ENCODE assay signal across 8 mouse cellular contexts in genomic region chr3:97227259-97228005, GRCm38 (mm10).
DNase-seq lines count a peak whose midpoint lies in the region; ATAC-seq lines count a peak whose summit lies in the region.

No protein-coding gene starts in this region.

- peaks cover 33% of the 10 kb centered on the region for H3K4me1 ChIP-seq in intestine, embryonic 14.5 days (replicated peaks; ENCODE audit: control insufficient read depth, insufficient read depth, low read length)

- H3K27me3 ChIP-seq in intestine, embryonic 14.5 days (replicated peaks; ENCODE audit: control insufficient read depth, insufficient read depth, low read length) = no peaks in the 10 kb centered on the region

- ATAC-seq in intestine, embryonic 14.5 days (replicated peaks; ENCODE audit: low FRiP score, low TSS enrichment, low read depth) = peak; percentile 94

- H3K4me2 ChIP-seq in intestine, embryonic 14.5 days (ENCODE audit: low read length) = peak overlapping the region; percentile 83

- peak overlapping the region; percentile 70 for H3K4me3 ChIP-seq in intestine, embryonic 14.5 days (ENCODE audit: low read depth, low read length)

- H3K9ac ChIP-seq in intestine, embryonic 14.5 days (ENCODE audit: low read length) = peak overlapping the region; percentile 89

- H3K9me3 ChIP-seq in intestine, embryonic 14.5 days (ENCODE audit: control insufficient read depth, low read length) = 0 out of 2 replicates have a peak, but pooled peaks cover 3% of the 10 kb centered on the region

- peak overlapping the region; percentile 89 for H3K27ac ChIP-seq in intestine, embryonic 14.5 days (ENCODE audit: low read depth)

- H3K36me3 ChIP-seq in intestine, embryonic 14.5 days (ENCODE audit: control insufficient read depth, insufficient read depth, low read length) = peaks cover 10% of the 10 kb centered on the region; the same call in 1 of the 2 replicates

- DNase-seq in adipocyte (ENCODE audit: low spot score) = peak; percentile 94
- DNase-seq in embryo, embryonic 10 days (ENCODE audit: low spot score) = peak; percentile 91
- DNase-seq in gastrocnemius, postnatal 14 days = peak; percentile 97
- peak; percentile 99 for DNase-seq in intestine, embryonic 14.5 days (ENCODE audit: low spot score)
- peak; percentile 93 to 95 for DNase-seq in left cerebral cortex, postnatal 14 days (ENCODE audit: low spot score in 2 of 2)
- peak; percentile 95 for DNase-seq in mesoderm, embryonic 11.5 days (ENCODE audit: low read depth, low spot score)
- peak; percentile 92 for DNase-seq in right cerebral cortex, postnatal 36 days (ENCODE audit: low spot score in 2 of 2)
- peak; percentile 99 for DNase-seq in yolk sac, embryonic 10.5 days (ENCODE audit: low spot score)

- intact Hi-C loops in gastrocnemius, postnatal 14 days (cut with DNase I; ENCODE audit: low total_unique reads) = loop anchor here (5.0 kb wide), 1 partner anchor 70 kb away; the partner anchor contains the start of gene Bcl9
- intact Hi-C loops in left cerebral cortex, postnatal 14 days (cut with DNase I) = loop anchor here (1.0 to 5.0 kb wide), 2 partner anchors 70 to 110 kb away; partner anchors contain the start of gene Bcl9

- WGBS in intestine, embryonic 14.5 days = 2% methylated on average over 24 of the region's 79 CpGs

Comparison
In these comparisons a context has a peak if more than half of its experiments do, and no peak if none do; other contexts are left out.
1. Peak in every context shown above with its lines: DNase-seq, ATAC-seq, H3K4me3 ChIP-seq and H3K27ac ChIP-seq.